Mouse (Mus musculus): ENCODE data around the gene Tnnt1.
A peak's percentile ranks its signal among the peaks of the same experiment; 100 is the strongest.
"Not testable (repeated sequence)": the region's sequence is repeated elsewhere in the genome, so short reads cannot be mapped to it uniquely, and the experiment has no call there.

Gene Tnnt1

GRCm38 (mm10) chr7:4516332-4517050, at the start of gene Tnnt1:
TSS of gene Tnnt1 (minus strand) at chr7:4516382.
- no peak for DNase-seq

GRCm38 (mm10) chr7:4562660-4563059, 46.5 kb upstream of the Tnnt1 start:
- DNase-seq: no peak

DNA sequence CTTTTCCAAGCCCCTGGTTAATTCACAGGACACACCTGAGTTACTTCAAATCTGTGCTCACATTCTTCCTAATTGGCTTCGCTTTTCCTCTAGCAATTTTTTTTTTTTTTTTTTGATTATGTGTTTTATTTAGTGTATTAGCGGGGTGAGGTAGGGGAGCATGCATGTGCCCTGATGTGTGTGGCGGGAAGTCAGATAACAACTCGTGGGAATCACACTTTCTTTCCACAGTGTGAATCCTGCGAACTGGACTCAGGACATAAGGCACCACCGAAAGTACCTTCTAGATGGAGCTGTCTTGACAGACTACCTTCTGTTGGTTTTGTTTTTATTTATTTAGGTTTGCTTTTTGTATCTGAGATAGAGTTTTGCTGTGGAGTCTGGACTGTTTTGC, 41.0 kb upstream of the Tnnt1 start:
- DNase-seq: no peak

- DNase-seq: peak; percentile 80 to 84
Measured at GRCm38 (mm10) chr7:4556256-4557166, 40.3 kb upstream of the Tnnt1 start.

DNA sequence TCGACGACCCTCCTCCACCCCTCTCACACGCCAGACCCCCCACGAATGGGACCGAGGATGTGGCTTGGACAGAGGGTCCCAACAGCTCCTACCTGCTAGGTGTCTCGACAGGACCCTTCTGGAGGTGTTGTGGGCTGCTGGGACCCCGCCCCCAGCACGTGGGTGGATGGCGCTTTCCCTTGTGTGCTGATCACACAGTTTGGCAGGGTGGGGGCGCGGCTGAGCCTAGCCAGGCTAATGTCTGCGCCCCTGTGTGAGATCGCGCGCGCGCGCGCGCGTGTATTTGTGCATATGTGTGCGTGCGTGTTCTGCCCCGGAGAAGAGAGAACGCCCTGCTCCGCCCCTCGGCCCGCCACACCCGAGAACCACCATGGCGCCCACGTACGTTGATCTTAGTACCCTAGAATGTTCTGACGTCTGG, 31.0 kb upstream of the Tnnt1 start, which contains the start of gene Syt5:
Syt5 (minus strand) TSS at position 321 of the 421 bp plus-strand sequence.
- DNase-seq: peak; percentile 19 to 40

- peak; percentile 85 for DNase-seq
Measured at GRCm38 (mm10) chr7:4546591-4547131, 30.5 kb upstream of the Tnnt1 start.

DNA sequence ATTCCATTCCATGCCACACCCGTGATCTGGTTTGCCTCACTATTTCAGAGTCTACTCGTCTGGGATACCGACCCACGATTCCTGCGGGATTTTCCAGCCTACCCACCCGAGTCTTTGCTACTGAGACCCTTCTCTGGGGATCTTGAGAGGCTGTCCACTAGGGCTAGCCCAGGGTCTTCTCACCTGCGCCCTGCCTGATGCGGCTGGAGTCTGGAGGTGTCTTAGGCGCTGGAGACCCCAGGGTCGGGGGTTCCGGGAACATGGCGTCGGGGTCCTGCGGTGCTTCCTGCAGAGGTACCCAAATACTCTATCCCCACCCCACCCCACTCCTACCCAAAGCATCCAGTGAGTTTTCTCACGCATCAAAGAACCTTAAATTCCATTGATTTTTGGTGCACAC, 29.9 kb upstream of the Tnnt1 start:
- DNase-seq: no peak

DNA sequence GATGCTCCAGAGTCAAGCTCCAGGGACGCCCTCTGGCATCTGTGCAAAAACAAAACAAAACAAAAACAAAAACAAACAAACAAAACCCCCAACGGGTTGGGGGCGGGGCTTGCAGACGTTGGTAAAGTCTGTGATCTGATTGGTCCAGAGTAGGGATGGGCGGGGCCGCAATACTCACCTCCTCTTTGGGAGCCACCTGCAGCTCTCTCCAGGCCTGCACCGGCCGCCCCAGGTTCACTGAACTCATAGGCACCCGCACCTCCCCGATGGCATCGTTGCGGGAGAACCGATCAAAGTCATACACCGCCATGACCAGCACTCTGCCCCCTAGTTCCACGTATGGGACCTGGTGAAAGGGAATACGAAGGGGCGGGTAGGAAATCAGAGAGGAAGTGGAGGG, 25.8 kb upstream of the Tnnt1 start:
- DNase-seq: no peak

GRCm38 (mm10) chr7:4541344-4541743, 25.2 kb upstream of the Tnnt1 start:
- no peak for DNase-seq

GRCm38 (mm10) chr7:4539019-4539418, 22.8 kb upstream of the Tnnt1 start:
- DNase-seq: no peak

DNA sequence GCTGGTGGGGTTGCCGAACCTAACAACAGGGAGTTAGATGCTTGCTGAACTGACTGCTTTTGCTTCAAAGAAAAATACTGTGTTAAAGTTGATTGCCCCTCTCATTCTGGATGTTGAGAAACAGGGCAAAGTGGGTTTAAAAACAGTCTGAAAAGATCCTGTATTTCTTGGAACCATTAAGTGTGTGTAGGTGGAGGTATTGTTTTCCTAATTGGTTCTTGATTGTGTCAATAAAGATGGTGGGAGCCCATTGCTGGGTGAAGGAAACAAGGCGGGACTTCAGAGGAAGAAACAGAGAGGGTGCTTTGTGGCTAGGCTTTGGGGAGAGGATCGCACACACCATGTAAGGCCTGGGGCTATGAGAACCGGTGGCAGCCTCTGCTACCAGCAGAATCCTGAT, 21.0 kb upstream of the Tnnt1 start:
- DNase-seq: no peak

DNA sequence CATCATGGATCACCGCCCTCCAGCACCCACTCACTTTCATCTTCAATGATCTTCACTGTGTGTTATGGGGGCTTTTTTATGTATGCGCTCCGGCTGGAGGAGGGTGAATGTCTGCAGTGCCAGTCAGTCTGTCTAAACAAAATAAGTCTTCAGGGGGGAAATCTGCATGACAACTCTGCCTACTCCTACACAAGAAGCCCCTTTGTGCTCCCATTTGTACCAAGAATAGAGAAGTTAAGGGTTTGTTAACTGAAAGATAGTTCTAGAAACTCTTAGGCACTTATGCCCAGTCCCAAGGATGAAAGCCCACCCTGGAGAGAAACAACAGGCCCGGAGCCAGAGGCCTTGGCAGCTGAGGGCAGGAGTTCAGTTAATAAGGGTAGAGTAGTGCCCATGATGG, 20.2 kb upstream of the Tnnt1 start:
- DNase-seq: no peak

GRCm38 (mm10) chr7:4532005-4532729, 16.0 kb upstream of the Tnnt1 start, which contains the start of gene Dnaaf3:
TSS of gene Dnaaf3 (minus strand) at chr7:4532453.
- DNase-seq: no peak

GRCm38 (mm10) chr7:4530166-4530565, 14.0 kb upstream of the Tnnt1 start:
- DNase-seq: not testable (repeated sequence)

GRCm38 (mm10) chr7:4527302-4527689, 11.1 kb upstream of the Tnnt1 start:
- no peak for DNase-seq

DNA sequence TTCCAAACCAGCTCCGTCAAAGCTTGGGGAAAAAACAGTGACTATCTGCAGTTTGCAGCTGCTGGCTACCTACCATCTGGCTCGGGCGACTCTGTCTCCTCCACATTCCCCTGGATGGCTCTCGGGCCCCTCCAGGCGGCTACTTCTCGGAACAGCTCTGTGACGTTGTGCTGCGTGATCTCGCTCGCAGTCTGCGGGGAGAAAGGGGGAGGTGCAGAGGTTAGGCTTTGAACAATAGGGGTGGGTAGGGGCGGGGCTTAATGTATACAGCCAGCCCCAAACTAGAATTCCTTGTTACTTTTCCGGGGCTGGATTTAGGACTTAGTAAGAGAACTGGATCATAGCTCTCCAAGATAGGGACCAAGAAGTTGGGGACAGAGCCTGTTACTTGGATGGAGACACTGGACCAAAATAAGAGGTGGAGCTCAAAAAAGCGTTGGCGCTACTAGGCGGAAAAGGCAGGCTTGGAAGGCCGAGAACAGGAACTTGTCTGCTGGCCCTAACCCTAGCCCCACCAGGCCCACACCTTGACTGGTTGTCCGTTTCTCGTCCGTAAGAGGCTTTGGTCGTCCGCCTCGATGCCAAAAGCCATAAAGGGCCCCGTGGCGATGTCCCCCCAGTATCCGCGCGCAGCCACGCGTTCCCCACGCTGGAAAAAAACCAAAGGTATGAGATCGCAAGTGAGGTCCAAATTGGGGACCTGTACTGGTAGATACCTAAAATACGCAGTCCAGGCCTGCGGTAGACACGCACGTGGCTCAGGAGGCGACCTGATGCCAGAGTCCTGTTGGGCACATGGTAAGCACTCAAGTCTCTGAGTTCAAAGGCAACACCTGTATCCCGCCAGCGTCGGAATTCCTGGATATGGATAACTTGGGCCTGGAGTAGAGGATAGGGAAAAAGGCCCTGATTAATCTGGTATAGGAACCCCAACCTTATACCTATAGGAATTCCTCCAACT, 10.4 kb upstream of the Tnnt1 start:
- DNase-seq: peak; percentile 62 to 70

DNA sequence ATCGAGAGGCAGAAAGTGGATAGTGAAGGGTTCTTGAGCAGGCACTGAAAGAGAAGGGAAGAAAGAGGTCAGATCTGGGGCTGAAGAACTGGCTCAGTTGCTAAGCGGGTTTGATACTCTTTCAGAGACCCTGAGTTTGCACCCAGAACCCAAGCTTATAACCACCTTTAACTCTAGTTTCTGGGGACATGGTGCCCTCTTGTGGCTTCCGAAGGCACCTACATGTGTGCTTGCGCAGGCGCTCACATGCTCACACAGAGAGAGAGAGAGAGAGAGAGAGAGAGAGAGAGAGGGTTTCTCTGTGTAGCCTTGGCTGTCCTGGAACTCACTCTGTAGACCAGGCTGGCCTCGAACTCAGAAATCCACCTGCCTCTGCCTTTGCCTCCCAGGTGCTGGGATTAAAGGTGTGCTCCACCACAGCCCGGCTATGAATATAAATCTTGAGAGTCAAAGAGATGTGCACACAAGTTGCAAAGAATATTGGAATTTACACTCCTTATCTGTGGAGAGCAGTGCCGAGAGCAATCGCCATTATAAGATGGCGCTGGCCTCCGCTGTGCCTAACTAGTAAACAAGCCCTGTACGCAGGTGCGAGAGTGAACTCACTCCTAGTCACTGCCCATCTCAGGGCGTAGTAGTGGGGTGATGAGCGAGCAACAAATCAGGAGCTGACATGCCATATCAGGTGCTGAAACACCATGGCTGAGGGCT, 8.2 kb upstream of the Tnnt1 start, which contains the start of gene Tnni3:
Tnni3 (minus strand) TSS at position 18 of the 711 bp plus-strand sequence.
- peak; percentile 48 to 57 for DNase-seq

- DNase-seq: no peak
Measured at GRCm38 (mm10) chr7:4523205-4524130, 7.3 kb upstream of the Tnnt1 start.

- no peak for DNase-seq
Measured at GRCm38 (mm10) chr7:4522292-4522691, 6.1 kb upstream of the Tnnt1 start.
